Mouse (Mus musculus): ENCODE results near the gene Pcdh9.

DNA sequence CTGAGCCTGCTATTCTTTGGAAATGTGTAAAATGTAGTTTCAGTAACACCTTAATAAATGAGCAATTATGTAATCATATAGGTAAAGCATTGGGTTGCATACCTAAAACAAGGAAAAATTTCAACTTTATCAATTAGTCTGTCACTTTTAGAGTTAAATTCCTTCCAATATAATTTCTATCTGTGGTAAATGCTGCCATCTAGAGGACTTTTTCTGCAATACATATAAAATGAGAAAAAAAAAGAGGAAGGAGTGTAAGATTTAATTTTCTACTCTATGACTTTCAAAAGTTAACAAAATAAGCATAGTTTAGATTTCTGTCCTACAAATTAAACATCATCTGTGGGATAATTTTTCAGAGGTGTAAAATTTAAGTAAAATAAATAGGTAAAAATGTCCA lies 8.1 kb upstream of the Pcdh9 start:
- TF ChIP-seq CTCF (IDR thresholded peaks at IDR 0.05; ENCODE audit: low read depth, low read length): peak; percentile 37; the same call in 1 of the 2 replicates
- TF ChIP-seq POLR2A (IDR thresholded peaks at IDR 0.05; ENCODE audit: extremely low read depth, insufficient read depth, low read length): no peak

Data from liver, adult 2 months (tissue).